In the genomic region with DNA sequence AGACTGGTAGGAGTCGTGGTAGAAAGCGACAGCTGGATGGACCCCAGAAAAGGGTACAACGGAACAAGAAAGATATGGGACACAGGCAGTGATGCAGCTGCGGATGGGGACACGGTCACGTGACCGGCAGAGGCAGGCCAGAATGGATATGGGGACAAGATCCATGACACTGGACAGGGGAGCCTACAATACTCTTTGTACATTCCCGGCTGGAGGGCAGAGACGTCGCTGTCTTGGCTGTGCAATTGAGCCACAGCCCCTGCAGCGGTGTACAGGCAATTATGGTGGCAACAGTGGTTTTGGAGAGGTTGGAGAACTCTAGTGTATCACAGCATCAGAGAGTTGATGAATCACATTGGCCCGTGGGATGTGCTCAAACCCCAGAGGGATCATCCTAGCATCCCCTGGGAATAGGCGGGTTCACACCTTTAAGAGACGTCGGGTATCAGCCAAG, we compare ENCODE assay signal across 1 mouse cellular context.
TF ChIP-seq lines count a peak whose summit lies in the region.

No protein-coding gene starts in this region.

TF ChIP-seq in ES-E14, 5 proteins besides CTCF, POLR2A, EP300 and RAD21 (continued from another document):
- TF ChIP-seq CHD2 (IDR thresholded peaks at IDR 0.05; ENCODE audit: low read depth, low read length) (no peak), ZNF384 (IDR thresholded peaks at IDR 0.05; ENCODE audit: low read depth, low read length) (no peak), MAFK (IDR thresholded peaks at IDR 0.05; ENCODE audit: insufficient read depth, low read depth, low read length) (no peak), HCFC1 (IDR thresholded peaks at IDR 0.05; ENCODE audit: borderline replicate concordance, insufficient read depth, low read length) (no peak)
